Mouse (Mus musculus) urinary bladder, adult 18-20 months (tissue): ENCODE measurements around the gene Nfyc.

Source experiments
- DNase-seq, 2 experiments: peaks; one replicate each; pipeline ENCODE4 v3.0.0; 2022; ENCODE audit warnings: low spot score in 2 of 2, mixed read lengths in 2 of 2

Nfyc gene

DNA sequence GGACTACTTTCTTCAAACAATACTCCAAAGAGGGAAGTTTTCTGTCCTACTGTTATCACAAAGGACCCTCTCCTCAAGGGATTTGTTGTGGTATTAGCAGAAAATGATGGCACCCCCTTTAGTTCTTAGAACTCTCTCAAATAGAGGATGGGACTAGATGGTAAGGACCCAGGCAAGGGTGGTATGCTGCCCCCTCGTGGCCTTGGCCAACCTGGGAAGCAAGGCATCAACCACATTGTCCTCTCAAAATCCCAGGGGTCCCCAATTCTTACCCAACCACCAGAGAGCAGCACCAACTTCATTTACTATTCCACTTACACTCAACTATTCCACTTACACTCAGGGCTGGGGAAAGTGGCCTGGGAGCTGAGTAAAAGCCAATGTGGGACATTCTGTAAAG, 76.1 kb downstream of the Nfyc start:
- peak in 1 of 2 experiments; percentile 61 for DNase-seq

DNA sequence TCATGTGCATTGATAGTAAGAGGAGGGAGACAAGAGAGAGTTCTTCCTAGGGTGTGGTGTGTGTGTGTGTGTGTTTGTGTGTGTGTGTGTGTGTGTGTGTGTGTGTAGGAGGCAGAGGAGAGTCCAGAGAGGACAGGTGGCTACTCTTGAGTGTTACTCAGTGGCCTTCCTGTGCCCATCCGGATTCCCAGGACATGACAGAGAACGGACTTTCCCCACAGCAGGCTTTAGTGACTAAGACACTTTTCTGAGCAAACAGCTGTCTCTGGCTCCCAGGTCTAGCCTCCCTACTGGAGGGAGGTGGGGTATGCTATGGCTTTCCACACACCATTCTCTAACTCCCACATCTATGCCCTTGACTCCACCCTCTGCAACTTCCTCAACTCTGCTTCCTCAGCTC, 81.8 kb downstream of the Nfyc start:
- DNase-seq: no peak

DNA sequence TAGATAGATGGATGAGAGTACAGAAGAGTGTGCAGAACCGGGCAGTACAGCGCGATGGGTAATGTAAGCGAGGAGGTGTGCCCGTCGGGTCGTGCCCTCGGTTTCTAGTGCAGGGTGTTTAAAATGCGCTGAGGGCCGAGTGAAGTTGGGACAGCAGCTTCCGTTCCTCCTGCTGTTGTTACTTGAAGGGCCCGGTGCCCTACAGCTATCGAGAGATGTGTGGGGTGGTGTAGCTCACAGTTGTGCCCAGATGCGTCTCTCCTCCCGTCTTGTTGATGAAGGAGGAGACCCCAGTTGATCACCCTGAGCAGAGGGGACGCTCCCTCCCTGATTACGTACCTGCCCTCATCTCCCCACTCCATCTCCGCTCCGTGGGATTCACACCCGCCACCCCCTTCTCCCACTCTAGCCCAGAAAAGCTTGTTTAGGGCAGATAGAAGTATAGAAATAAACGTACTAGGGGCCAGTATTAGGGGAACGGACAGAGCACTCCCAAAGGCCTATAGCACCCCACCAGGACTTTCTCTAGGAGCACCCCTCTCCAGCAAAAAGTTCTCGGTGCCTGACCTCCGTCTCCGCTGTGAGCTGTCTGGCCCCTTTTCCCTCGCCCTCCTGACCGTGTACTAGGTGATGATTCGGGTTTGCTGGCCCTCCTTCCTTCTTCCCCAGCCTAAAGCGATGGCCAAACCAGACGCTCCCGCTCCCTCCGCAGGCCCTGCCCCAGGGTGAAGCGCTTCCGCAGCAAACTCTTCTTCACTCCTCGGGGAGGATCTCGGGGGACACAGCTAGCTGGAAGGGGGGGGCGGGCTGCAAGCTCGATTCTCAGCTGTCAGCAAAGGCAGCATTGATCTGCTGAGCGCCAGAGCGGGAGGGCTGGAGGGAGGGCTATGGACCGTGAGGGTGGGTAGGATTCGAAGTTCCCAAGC, 83.2 kb downstream of the Nfyc start, which contains the start of gene Kcnq4:
Gene Kcnq4, minus strand, starts transcription at position 672 of the 926 bp plus-strand sequence.
- no peak for DNase-seq

DNA sequence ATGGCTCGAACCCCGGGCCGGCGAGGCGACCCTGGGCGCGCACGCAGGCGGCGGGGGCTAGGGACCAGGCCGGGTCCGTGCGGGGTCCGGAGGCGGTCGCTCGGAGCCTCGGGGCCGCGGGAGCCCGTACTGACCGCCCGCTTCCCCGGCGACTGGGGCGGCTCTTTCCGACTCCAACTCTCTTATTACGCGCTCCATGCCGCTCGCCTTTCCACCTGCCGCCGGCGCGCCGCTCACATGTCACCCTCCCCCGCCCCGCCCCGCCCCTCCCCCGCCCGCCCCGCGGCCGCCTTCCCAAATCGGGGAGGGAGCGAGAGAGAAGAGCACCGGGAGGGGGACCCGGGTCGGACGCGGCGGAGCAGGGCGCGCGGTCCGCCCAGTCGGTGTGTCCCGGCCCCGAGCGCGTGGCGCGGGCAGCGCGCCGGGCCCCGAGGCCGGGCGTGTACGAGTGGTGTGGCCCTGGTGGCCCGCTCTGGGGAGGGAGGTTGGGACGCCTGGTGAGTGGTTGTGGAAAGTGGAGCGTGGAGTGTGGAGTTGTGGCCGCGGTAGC, 84.1 kb downstream of the Nfyc start:
- DNase-seq: no peak

GRCm38 (mm10) chr4:120746552-120747150, 84.7 kb downstream of the Nfyc start:
- no peak for DNase-seq

GRCm38 (mm10) chr4:120745731-120746551, 85.4 kb downstream of the Nfyc start:
- DNase-seq: no peak

DNA sequence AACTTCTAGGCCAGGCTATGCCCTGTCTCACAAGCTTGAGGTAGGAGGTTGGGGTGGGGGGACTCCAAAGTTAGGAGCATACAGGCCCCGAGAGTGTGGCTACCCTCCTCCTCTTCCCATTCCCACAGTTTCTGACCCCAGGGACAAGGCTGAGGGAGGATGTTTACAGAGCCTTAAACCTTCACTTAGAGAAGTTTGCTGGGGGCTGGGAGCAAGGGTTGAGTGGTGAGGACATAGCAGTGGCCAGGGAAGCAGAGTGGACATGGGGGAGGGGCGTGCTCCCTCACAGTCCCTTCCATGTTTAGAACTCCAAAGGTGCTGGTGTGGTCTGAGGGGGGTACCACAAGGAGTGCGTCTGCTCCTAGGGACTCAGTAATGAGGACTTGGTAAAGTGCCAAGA, 87.7 kb downstream of the Nfyc start:
- DNase-seq: no peak

- DNase-seq: no peak
These were observed 90.1 kb downstream of the Nfyc start for GRCm38 (mm10) chr4:120741303-120741702.

DNA sequence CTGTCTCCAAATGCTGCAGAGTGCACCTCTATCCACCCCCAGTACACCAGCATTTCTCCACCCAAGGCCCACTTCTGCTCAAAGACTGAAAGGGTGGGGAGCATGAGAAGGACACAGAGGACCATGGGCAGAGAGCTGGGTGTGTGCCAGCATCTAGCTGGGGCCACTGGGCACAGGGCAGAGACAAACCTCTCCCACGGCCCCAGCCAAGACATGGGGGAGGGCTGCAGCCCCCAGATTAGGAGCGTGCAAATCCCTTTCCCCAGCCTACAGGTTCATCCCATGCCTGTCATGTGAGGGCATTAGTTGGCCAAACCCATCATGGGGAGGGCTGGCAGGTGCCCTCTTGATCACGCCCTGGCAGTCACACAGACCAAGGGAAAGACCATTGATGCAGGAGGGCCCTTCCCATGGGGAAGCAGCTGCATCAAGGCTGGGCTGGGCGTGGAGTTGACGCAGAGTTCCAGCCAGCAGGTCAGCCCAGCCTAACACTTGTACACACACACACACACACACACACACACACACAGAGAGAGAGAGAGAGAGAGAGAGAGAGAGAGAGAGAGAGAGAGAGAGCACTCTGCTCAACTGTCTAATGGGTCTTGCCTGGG, 97.3 kb downstream of the Nfyc start:
- DNase-seq: no peak

DNA sequence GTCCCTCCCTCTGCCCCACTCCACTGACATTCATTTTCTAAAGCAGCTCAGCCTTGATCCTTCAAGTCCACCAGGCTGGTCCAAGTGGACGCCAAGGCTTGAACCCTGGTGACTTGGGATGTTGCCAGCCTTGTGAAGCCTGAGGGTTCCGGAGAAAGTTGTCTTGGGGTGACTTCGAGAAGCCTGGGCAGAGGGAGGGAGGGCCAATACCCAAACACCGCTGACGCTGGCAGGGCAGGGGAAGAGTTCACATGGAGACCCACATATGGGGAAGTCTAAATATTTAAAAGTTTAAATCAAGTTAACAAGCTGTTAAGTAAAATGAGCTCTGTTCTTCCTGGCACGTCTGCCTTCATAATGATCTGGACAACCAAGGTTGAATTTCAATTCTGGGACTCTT, 98.6 kb downstream of the Nfyc start:
- no peak for DNase-seq

DNA sequence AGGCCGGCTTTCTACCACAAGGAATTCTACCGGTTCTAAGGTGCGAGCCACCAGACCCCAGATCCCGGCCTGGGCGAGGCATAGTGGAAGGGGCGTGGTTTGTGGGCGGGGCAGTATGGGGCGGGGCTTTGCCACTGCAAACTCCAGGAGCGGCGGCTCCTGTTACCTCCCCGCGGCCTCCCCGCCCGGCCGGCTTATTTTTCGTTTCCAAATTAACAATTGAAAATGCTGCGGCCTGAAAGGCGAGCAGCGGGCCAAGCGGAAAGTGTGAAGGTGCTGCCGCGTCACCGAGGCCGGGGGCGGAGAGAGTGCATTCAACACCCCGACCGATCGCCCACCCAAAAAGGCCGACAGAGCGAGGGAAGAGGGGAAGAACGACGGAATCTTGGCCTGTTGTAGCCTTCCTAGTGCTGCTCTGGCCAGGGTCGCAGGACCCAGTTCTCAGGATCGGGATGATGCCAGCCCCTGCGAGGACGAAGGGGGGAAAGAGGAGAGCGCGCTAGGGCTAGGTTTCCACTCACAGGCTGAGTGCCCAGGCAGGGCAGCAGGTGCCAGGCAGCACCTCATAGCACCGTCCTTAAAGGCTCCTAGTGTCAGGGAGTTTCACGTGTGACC, 100.2 kb downstream of the Nfyc start:
- DNase-seq: peak; percentile 39 to 60

DNA sequence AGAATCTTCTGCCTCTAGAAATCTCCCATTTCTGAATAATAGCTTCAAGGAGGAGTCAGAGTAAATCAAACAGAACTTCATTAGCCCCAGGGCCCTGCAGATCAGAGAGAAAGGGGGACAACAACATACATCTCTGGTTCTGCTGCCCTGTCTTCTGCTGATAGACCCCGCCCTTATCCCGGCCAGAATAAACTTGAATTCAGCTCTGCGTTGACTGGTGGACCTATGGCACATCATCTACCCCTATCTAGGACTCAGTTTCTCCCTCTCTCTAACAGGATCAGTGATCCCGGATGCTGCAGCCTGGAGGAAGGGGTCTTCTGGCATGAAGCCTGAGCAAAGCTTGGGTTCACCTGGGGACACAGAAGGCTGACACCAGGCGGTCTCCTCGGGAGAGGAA, 100.8 kb downstream of the Nfyc start:
- DNase-seq: no peak

- no peak for DNase-seq
These were observed 101.2 kb downstream of the Nfyc start for GRCm38 (mm10) chr4:120730146-120730545.

GRCm38 (mm10) chr4:120729441-120729840, 101.9 kb downstream of the Nfyc start:
- DNase-seq: no peak

DNA sequence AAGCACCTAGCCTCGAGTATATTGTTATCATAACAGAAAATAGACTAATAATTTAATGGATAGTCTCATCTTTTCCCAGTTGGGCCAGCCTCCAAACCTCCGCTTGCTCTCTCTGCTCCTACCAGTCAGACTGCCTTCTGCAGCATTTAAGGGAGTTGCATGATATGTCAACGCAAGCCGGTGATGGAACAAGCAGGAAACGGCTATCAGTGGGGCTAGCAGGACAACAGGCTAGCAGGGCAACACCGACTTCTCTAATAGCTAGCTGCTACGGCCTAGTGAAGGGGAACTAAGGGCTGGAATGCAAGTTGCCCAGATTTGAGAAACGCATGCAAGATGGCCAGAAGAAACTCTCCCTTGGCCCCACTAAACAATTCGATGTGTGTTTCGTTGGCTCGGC, 103.5 kb downstream of the Nfyc start:
- DNase-seq: no peak

DNA sequence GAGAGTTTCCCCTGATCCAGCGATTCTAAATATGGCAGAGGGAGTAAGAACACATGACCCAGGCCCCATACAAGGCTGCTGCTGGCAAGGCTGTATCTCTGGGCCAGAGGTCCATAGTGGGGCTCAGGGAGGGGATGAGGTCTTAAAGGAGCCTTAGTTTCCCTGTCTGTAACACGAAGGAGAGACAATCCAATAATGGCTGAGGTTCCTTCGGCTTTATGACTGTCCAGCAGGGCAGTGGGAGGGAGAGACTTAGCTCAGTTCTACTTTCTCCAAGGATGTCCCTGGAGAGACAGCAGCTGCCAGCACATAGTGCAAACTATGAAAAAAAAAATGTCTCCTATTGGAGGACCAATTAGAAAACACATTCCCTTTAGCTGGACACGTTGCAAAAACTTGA, 105.2 kb downstream of the Nfyc start:
- DNase-seq: no peak

GRCm38 (mm10) chr4:120725516-120726090, 105.8 kb downstream of the Nfyc start:
- DNase-seq: no peak

DNA sequence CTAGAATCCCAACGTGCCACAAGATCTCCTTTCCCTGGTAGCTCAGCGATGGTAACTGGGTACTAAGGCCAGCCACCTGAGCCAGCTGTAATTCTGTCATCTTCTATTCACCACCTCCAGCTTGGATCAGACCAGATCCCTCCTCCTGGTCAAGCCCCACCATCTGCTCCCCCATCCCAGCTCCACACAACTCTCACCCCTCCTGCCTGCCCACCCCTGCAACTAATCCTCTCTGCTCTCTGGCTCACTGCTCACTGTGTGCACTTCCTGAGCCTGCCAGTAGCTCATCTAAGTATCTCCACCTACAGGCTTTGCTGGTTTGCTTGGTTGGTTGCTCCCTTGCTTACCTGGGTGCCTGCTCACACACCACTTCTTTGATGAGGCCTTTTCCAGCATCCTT, 109.8 kb downstream of the Nfyc start:
- DNase-seq: no peak

DNA sequence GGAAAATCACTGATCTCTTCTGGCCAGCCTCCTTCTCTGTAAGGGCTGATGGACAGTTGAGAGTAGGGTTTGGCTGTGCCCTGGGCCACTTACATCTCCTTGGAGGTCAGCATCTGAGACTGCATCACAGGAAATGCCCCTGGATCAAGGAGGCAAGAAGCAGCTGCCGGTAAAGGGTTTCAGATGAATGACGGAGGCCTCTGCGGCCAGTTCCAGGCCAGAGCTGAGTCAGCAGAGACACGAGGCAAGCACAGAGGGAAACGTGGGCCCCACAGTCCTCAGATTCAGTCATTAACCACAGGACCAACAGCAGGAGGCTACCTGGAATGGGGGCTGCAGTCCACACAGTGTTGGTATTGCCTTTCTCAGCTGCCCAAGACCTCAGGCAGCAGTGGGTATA, 112.2 kb downstream of the Nfyc start:
- no peak for DNase-seq

DNA sequence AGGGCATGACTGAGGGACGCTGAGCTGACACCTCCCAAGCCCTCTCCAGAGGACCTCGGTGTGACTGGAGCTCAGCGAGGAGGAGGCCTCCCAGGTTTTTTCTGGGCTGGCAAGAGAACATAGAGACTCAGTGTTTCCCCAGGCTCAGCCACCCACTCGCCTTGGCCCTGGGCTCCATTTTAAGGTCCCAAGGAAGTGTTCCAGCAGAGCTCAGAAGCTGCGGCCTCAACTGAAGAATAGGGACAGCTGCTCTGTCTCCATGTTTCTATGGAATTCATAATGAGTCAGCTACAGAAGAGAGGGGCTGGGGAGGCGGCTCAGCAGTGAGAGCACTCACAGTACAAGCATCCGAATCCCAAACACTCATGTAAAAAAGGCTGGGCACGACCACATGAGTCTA, 113.8 kb downstream of the Nfyc start:
- no peak for DNase-seq

- DNase-seq: no peak
These were observed 114.6 kb downstream of the Nfyc start for GRCm38 (mm10) chr4:120716765-120717164.
